Mouse (Mus musculus): ENCODE measurements around the gene Ces1c.

GRCm38 (mm10) chr8:93131233-93131980 is at the start of gene Ces1c:
- TF ChIP-seq CTCF (IDR thresholded peaks at IDR 0.05; ENCODE audit: low read depth, low read length): no peak
- no peak for TF ChIP-seq POLR2A (IDR thresholded peaks at IDR 0.05; ENCODE audit: borderline replicate concordance, low read depth, low read length)
